Mouse (Mus musculus) heart, postnatal 0 days (tissue): ENCODE results near the gene Serpind1. TPM values are rescaled to one million over a fixed set of nuclear protein-coding genes. Genes with fewer than 3 reads are reported as not detected.

Experiments used
- ATAC-seq: fragments of 200-750 bp; cut with Nextera tagmentation; 2 replicates; pipeline ENCODE4 v1.8.0; 2017; ENCODE audit warnings: low read depth, moderate number of reproducible peaks, moderate library complexity; ENCODE audit not compliant: insufficient read depth
- DNase-seq: peaks from one replicate; pipeline ENCODE4 v3.0.0-alpha.2; 2016; ENCODE audit warnings: low spot score
- H3K27ac ChIP-seq: fragments of 300-500 bp; sonication (generic); 2 replicates; pipeline ENCODE4 v1.5.1; 2014; ENCODE audit warnings: low read depth, mild to moderate bottlenecking
- H3K27me3 ChIP-seq: fragments of 300-500 bp; sonication (generic); 2 replicates; pipeline ENCODE4 v1.6.1; 2014; ENCODE audit warnings: low read length, mixed read lengths; ENCODE audit not compliant: control insufficient read depth, insufficient read depth
- H3K36me3 ChIP-seq: fragments of 300-500 bp; sonication (generic); replicated peaks from 2 replicates; pipeline ENCODE4 v1.6.1; 2014; ENCODE audit warnings: low read length, mixed read lengths; ENCODE audit not compliant: control insufficient read depth, insufficient read depth
- H3K4me1 ChIP-seq: fragments of 300-500 bp; sonication (generic); 2 replicates; pipeline ENCODE4 v1.6.1; 2014; ENCODE audit warnings: antibody characterized with exemption; ENCODE audit not compliant: control insufficient read depth, insufficient read depth
- H3K4me2 ChIP-seq: fragments of 300-500 bp; sonication (generic); 2 replicates; pipeline ENCODE4 v1.6.1; 2014; ENCODE audit warnings: low read depth, mild to moderate bottlenecking, low read length, moderate library complexity
- H3K4me3 ChIP-seq: fragments of 300-500 bp; sonication (generic); 2 replicates; pipeline ENCODE4 v1.5.1; 2014; ENCODE audit warnings: low read depth, low read length
- H3K9ac ChIP-seq: fragments of 300-500 bp; sonication (generic); replicated peaks from 2 replicates; pipeline ENCODE4 v1.6.1; 2014; ENCODE audit warnings: low read depth, low read length, mixed read lengths
- H3K9me3 ChIP-seq: fragments of 300-500 bp; sonication (generic); replicated peaks from 2 replicates; pipeline ENCODE4 v1.6.1; 2016; ENCODE audit warnings: low read length; ENCODE audit not compliant: control insufficient read depth
- CTCF ChIP-seq: IDR thresholded peaks from 2 replicates; pipeline ENCODE4 v1.5.1; 2016; ENCODE audit warnings: antibody characterized with exemption, control low read depth, low read depth
- EP300 ChIP-seq: IDR thresholded peaks from 2 replicates; pipeline ENCODE4 v1.6.1; 2016; ENCODE audit warnings: antibody characterized with exemption, low read depth
- WGBS: fragments of 180-500 bp; shearing (Covaris S2); extraction: QIAGEN DNeasy Blood & Tissue Kit; methylation state at CpG from one replicate; pipeline ENCODE4 v1.1.7; 2014; 5-methylcytosine and 5-hydroxymethylcytosine counted together
- polyA plus RNA-seq: library from polyadenylated mRNA; unstranded; fragments of >200 nt; fragmentation: Nextera tagmentation; extraction: Ambion mirVana; gene quantifications from 2 replicates; pipeline ENCODE4 v1.2.1, GENCODE M21; 2015
- total RNA-seq: library from RNA; depleted of rRNA; stranded (reverse); fragments of >200 nt; gene quantifications from 2 replicates; pipeline ENCODE4 v1.2.3, GENCODE M21; 2014; ENCODE audit warnings: low replicate concordance

Serpind1 gene
- total and polyA plus RNA-seq, 2 experiments from 2014 or later: 0.49 to 2.7 TPM

DNA sequence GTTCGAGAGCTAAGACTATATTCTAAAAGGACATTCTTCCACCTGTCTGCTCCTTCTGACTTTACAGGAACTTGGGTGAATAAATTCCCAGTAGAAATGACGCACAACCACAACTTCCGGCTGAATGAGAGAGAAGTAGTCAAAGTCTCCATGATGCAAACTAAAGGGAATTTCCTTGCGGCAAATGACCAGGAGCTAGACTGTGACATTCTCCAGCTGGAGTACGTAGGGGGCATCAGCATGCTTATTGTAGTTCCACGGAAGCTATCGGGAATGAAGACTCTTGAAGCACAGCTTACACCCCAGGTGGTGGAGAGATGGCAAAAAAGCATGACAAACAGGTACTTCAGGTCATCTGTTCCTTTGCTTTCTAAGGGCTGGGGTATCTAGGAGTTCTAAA lies 8.5 kb downstream of the Serpind1 start:
- DNase-seq (no peak), ATAC-seq (no peak)
- TF ChIP-seq EP300 (no peak), CTCF (no peak)
- Histone ChIP-seq H3K4me1 (no peaks in the 10 kb centered on the region), H3K4me2 (no peak overlapping the region), H3K4me3 (no peak overlapping the region), H3K9ac (no peak overlapping the region), H3K36me3 (peaks cover 25% of the 10 kb centered on the region), H3K27ac (no peak overlapping the region), H3K27me3 (no peaks in the 10 kb centered on the region), H3K9me3 (no peaks in the 10 kb centered on the region)
- WGBS: 78% methylated on average over 7 of the region's 7 CpGs

DNA sequence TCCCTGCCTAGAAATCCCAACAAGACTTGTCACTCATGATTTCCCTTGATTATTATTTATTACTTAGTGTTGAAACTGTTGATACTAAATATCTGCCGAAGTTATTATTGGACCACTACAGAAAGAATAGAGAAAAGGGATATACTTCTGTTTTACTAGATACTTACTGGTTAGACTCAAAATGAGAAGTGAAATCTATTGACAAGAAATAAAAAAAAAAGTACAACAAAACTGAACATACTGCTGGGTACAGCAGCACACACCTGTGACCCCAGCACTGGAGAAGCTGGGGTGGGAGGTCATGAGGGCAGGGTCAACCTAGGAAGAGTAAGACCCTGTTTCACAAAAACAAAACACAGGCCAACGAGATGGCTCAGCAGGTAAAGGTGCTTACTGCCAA lies 9.5 kb downstream of the Serpind1 start:
- H3K4me2 ChIP-seq: no peak overlapping the region
- no peak for TF ChIP-seq EP300
- no peaks in the 10 kb centered on the region for H3K27me3 ChIP-seq
- WGBS: 82% methylated on average over 2 of the region's 2 CpGs
- H3K27ac ChIP-seq: no peak overlapping the region
- H3K4me3 ChIP-seq: no peak overlapping the region
- H3K36me3 ChIP-seq: peaks cover 25% of the 10 kb centered on the region
- no peak for ATAC-seq
- H3K9ac ChIP-seq: no peak overlapping the region
- no peak for DNase-seq
- no peaks in the 10 kb centered on the region for H3K4me1 ChIP-seq
- H3K9me3 ChIP-seq: no peaks in the 10 kb centered on the region

DNA sequence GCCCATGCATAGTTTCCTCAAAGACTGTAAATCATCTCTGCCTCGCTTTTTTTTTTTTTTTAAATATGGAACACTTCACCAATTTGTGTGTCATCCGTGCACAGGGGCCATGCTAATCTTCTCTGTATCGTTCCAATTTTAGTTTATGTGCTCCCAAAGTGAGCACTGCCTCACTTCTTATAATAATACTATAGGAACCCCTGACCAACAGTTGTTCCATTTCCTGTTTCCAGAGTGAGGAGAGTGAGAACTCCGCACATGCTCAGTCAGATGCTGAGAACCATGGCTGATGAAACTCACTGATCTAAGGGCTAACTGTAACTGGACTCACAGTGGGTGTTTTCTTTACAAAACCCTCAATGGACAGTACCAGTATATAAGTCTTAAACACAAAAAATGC lies 10.7 kb downstream of the Serpind1 start:
- no peaks in the 10 kb centered on the region for H3K4me1 ChIP-seq
- DNase-seq: no peak
- H3K27me3 ChIP-seq: no peaks in the 10 kb centered on the region
- no peak for ATAC-seq
- TF ChIP-seq EP300 (no peak), CTCF (no peak)
- H3K9ac ChIP-seq: no peak overlapping the region
- 77% methylated on average over 4 of the region's 4 CpGs for WGBS
- peaks cover 20% of the 10 kb centered on the region for H3K36me3 ChIP-seq
- H3K27ac ChIP-seq: no peak overlapping the region
- no peak overlapping the region for H3K4me2 ChIP-seq
- H3K4me3 ChIP-seq: no peak overlapping the region
- H3K9me3 ChIP-seq: no peaks in the 10 kb centered on the region

DNA sequence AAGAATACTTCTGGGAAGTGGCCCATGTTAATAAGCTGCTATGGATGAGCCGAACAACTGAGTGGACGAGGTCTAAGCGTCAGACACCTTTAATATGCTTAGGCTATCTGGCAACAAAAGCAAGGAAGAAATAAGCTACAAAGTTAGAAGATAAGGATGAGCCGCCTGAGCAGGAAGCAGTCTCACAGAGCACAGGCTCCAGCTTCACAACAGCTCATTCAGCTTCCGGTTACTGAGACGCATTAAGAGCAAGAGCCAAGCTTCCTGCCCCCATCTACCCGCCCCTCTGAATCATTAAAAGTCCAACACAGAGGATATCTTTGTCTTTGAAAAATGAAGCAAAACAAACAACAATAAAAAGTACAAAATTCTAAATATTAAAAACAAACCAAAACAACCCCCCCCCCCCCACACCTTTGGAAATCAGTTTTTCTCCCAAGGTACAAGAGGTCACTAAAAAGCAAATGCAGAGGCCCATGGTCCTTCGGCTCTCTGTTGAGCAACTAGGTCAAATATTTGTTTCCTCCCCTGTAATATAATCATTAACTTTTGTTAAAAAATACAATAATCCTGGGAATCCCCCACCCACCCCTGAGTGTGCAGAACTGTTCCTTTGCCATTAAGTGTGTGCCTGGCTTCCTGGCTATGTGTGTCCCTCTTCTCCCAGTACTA lies 14.1 kb downstream of the Serpind1 start:
- H3K36me3 ChIP-seq: peaks cover 43% of the 10 kb centered on the region
- TF ChIP-seq EP300 (no peak), CTCF (no peak)
- 65% methylated on average over 8 of the region's 8 CpGs for WGBS
- no peaks in the 10 kb centered on the region for H3K4me1 ChIP-seq
- no peak overlapping the region for H3K9ac ChIP-seq
- H3K9me3 ChIP-seq: no peaks in the 10 kb centered on the region
- no peak overlapping the region for H3K27ac ChIP-seq
- no peaks in the 10 kb centered on the region for H3K27me3 ChIP-seq
- no peak overlapping the region for H3K4me3 ChIP-seq
- DNase-seq (peak; percentile 15), ATAC-seq (no peak)
- H3K4me2 ChIP-seq: no peak overlapping the region

DNA sequence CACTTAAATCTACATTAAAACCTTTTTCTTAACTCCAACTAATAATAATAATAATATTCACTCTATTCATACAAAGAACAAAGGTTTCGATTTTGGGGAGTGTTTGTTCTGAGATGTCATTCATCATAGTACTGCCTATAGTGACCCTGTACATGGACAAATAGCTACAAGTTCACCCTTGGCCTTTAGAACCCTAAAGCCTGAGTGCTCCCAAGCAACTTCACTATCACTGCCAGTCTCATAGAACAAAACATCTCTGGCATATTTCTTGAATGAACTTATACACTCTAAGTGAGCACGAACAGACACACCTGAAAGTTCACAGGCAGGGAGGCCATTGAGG lies 14.6 kb downstream of the Serpind1 start:
- WGBS: 84% methylated on average over 2 of the region's 2 CpGs
- Histone ChIP-seq H3K4me1 (no peaks in the 10 kb centered on the region), H3K9ac (no peak overlapping the region), H3K27ac (no peak overlapping the region), H3K27me3 (no peaks in the 10 kb centered on the region), H3K4me3 (no peak overlapping the region), H3K36me3 (peaks cover 48% of the 10 kb centered on the region), H3K9me3 (no peaks in the 10 kb centered on the region), H3K4me2 (no peak overlapping the region)
- TF ChIP-seq CTCF (no peak), EP300 (no peak)
- ATAC-seq: no peak
- DNase-seq: no peak

- DNase-seq: no peak
- TF ChIP-seq EP300 (no peak), CTCF (no peak)
- Histone ChIP-seq H3K36me3 (peaks cover 58% of the 10 kb centered on the region), H3K27ac (no peak overlapping the region), H3K27me3 (no peaks in the 10 kb centered on the region), H3K4me2 (no peak overlapping the region), H3K4me1 (no peaks in the 10 kb centered on the region), H3K9me3 (no peaks in the 10 kb centered on the region), H3K9ac (no peak overlapping the region), H3K4me3 (no peak overlapping the region)
- WGBS: 83% methylated on average over 1 of the region's 1 CpGs
- no peak for ATAC-seq
Observed at GRCm38 (mm10) chr16:17346766-17347165, 15.6 kb downstream of the Serpind1 start.
